Mouse (Mus musculus) hindbrain, embryonic 10.5 days (tissue): ENCODE results near the gene Styxl1. TPM values are rescaled to one million over a fixed set of nuclear protein-coding genes. Genes with fewer than 3 reads are reported as not detected.
A peak's percentile ranks its signal among the peaks of the same experiment; 100 is the strongest.

ENCODE experiments used
- DNase-seq: peaks from one replicate; pipeline ENCODE4 v3.0.0-alpha.2; 2017; ENCODE audit warnings: low spot score
- H3K27ac ChIP-seq: fragments of 300-500 bp; sonication (generic); 2 replicates; pipeline ENCODE4 v1.5.1; 2016; ENCODE audit warnings: mild to moderate bottlenecking, moderate library complexity
- H3K27me3 ChIP-seq: fragments of 300-500 bp; sonication (generic); 2 replicates; pipeline ENCODE4 v1.6.1; 2016; ENCODE audit warnings: mild to moderate bottlenecking; ENCODE audit not compliant: poor library complexity, insufficient read depth, severe bottlenecking
- H3K36me3 ChIP-seq: fragments of 300-500 bp; sonication (generic); 2 replicates; pipeline ENCODE4 v1.6.1; 2016; ENCODE audit warnings: mild to moderate bottlenecking, moderate library complexity
- H3K4me1 ChIP-seq: fragments of 300-500 bp; sonication (generic); replicated peaks from 2 replicates; pipeline ENCODE4 v1.6.1; 2016; ENCODE audit warnings: mild to moderate bottlenecking
- H3K4me3 ChIP-seq: fragments of 300-500 bp; sonication (generic); 2 replicates; pipeline ENCODE4 v1.5.1; 2016; ENCODE audit warnings: mild to moderate bottlenecking, moderate library complexity
- H3K9me3 ChIP-seq: fragments of 300-500 bp; sonication (generic); 2 replicates; pipeline ENCODE4 v1.6.1; 2016; ENCODE audit warnings: mild to moderate bottlenecking, moderate library complexity
- WGBS: fragments of 180-500 bp; shearing (Covaris S2); methylation state at CpG from one replicate; pipeline ENCODE4 v1.1.7; 2016; 5-methylcytosine and 5-hydroxymethylcytosine counted together
- polyA plus RNA-seq: library from polyadenylated mRNA; unstranded; fragments of >200 nt; fragmentation: Nextera tagmentation; extraction: Ambion mirVana; gene quantifications from 2 replicates; pipeline ENCODE4 v1.2.1, GENCODE M21; 2016

Gene Styxl1
- 0.24 and 0.43 TPM in 2 replicates for polyA plus RNA-seq

- Histone ChIP-seq H3K36me3 (peaks cover 29% of the 10 kb centered on the region), H3K9me3 (no peaks in the 10 kb centered on the region), H3K27ac (peak within 1 kb of the TSS; percentile 95), H3K4me3 (peak within 1 kb of the TSS; percentile 86), H3K4me1 (peaks cover 35% of the 10 kb centered on the region), H3K27me3 (no peaks in the 10 kb centered on the region)
- no peak for DNase-seq
- WGBS = under 1% methylated on average over 45 of the region's 45 CpGs
Observed at GRCm38 (mm10) chr5:135777796-135778470, at the start of gene Styxl1. Styxl1 (minus strand) TSS chr5:135778385.

DNA sequence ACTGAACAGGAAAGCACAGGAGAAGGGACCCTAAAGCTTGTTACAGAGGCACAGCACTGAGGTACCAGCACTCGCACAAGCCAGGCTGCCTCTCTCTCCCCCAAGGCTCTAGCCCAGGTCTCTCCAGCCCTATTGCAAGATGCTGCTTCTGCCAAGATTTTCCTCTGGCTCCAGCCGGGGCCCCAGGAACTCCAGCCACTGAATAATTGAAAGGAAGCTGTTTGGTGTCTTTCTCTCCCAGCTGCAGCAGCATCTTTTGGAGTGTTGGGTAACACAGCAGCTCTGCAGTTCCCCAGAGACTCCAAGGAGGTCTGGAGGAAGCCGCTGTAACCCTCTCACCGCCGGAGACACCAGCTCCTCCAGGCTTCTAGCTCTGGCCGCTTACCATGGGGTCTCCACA lies 48.0 kb upstream of the Styxl1 start:
- Histone ChIP-seq H3K36me3 (no peaks in the 10 kb centered on the region), H3K4me1 (peaks cover 35% of the 10 kb centered on the region), H3K27ac (peak overlapping the region; percentile 73), H3K9me3 (no peaks in the 10 kb centered on the region), H3K27me3 (no peaks in the 10 kb centered on the region), H3K4me3 (no peak overlapping the region)
- WGBS = 40% methylated on average over 6 of the region's 6 CpGs
- DNase-seq = no peak

DNA sequence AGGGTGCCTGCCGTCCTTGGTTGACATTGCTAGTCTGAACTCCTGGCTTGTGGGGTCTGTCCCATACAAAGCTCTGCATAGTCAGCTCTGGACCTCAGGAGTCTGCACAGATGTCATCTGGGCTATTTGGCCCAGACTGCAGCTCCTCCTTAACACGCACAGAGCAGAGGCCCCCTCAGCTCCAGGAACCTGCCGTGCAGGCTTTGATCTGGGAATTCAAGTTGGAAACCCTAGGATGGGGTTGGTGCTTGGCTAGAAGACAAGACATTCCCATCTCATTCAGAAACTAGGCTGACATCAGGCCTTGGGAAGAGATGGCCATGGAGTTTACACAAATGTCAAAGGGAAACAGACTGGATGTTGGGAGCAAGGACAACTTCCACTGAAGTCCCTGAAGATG lies 46.3 kb upstream of the Styxl1 start:
- H3K27ac ChIP-seq = no peak overlapping the region

DNA sequence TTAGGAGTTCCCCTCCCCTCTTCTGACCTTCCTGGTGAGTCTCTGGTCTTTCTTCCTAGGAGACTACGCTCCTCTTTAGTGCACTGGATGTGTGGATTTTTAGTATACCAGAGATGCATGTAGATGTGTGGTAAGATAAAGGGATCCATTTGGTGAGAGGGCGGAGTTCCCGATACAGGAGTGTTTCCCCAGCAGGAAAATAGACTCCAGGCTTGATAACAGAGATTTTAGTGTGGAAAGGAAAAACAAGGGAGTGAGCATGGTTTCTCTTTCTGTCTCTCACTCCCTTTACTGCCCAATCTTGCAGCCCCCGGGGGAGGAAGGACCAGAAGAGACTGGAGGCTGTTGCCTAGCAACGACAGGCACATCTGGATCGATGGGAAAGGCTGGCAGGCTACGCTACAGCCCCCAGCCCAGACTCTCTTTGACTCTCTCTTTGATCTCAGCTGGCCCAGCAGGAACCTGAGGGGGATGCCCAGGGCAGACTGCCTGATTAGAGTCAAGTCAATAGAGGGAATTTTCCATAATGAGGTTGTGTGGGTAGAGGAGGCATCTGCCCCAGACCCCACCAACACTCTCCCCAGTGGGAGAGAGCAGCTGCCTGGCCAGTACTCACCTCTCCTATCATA lies 44.2 kb upstream of the Styxl1 start:
- Histone ChIP-seq H3K4me1 (peaks cover 35% of the 10 kb centered on the region), H3K9me3 (no peaks in the 10 kb centered on the region), H3K27ac (peak overlapping the region; percentile 64), H3K36me3 (no peaks in the 10 kb centered on the region), H3K27me3 (peaks cover 9% of the 10 kb centered on the region), H3K4me3 (no peak overlapping the region)
- DNase-seq = peak; percentile 47
- WGBS = 18% methylated on average over 7 of the region's 7 CpGs

More for the DNA sequence above, 46.3 kb upstream of the Styxl1 start:
- peaks cover 35% of the 10 kb centered on the region for H3K4me1 ChIP-seq
- H3K9me3 ChIP-seq = no peaks in the 10 kb centered on the region
- H3K27me3 ChIP-seq = peaks cover 4% of the 10 kb centered on the region; the same call in 1 of the 2 replicates
- no peaks in the 10 kb centered on the region for H3K36me3 ChIP-seq
- no peak overlapping the region for H3K4me3 ChIP-seq
- DNase-seq = no peak
- WGBS = 57% methylated on average over 3 of the region's 3 CpGs

GRCm38 (mm10) chr5:135818491-135818890 lies 40.3 kb upstream of the Styxl1 start:
- Histone ChIP-seq H3K27me3 (peaks cover 9% of the 10 kb centered on the region), H3K36me3 (no peaks in the 10 kb centered on the region), H3K27ac (no peak overlapping the region), H3K9me3 (no peaks in the 10 kb centered on the region), H3K4me3 (no peak overlapping the region), H3K4me1 (peaks cover 20% of the 10 kb centered on the region)
- DNase-seq = no peak
- WGBS = 46% methylated on average over 7 of the region's 7 CpGs

GRCm38 (mm10) chr5:135812991-135813390 lies 34.8 kb upstream of the Styxl1 start:
- H3K27ac ChIP-seq = no peak overlapping the region
- no peaks in the 10 kb centered on the region for H3K9me3 ChIP-seq
- no peaks in the 10 kb centered on the region for H3K36me3 ChIP-seq
- peaks cover 6% of the 10 kb centered on the region; the same call in 1 of the 2 replicates for H3K4me1 ChIP-seq
- H3K4me3 ChIP-seq = no peak overlapping the region
- DNase-seq = no peak
- no peaks in the 10 kb centered on the region for H3K27me3 ChIP-seq
- 76% methylated on average over 5 of the region's 5 CpGs for WGBS

DNA sequence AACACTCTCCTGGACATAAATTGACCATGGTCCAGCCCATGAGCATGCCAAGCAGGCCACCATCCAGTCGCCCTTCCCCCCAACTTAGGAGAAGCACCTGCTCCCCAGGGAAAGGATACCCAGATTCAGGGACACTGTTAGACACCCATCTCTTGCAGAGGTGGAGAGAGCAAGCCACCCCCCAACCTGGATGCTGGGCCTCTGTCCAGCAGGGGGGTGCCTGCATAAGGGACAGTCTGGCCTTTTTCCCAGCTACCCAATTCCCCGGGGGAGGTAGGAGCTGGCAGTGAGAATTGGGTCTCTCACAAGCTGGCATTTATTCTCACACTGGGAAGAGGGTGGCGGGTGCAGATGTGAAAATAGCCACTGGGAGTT lies 29.1 kb upstream of the Styxl1 start:
- no peaks in the 10 kb centered on the region for H3K9me3 ChIP-seq
- H3K36me3 ChIP-seq = no peaks in the 10 kb centered on the region
- H3K4me3 ChIP-seq = peak overlapping the region; percentile 56
- peaks cover 20% of the 10 kb centered on the region for H3K4me1 ChIP-seq
- H3K27ac ChIP-seq = peak overlapping the region; percentile 86
- 45% methylated on average over 3 of the region's 3 CpGs for WGBS
- DNase-seq = no peak
- no peaks in the 10 kb centered on the region for H3K27me3 ChIP-seq

GRCm38 (mm10) chr5:135806555-135807262 lies 28.5 kb upstream of the Styxl1 start, which contains the start of gene Srrm3:
Srrm3 (plus strand) TSS chr5:135806890.
- H3K27ac ChIP-seq = peak within 1 kb of the TSS; percentile 86
- no peaks in the 10 kb centered on the region for H3K27me3 ChIP-seq
- peak; percentile 90 for DNase-seq
- H3K4me3 ChIP-seq = peak within 1 kb of the TSS; percentile 56
- 5% methylated on average over 29 of the region's 29 CpGs for WGBS
- no peaks in the 10 kb centered on the region for H3K36me3 ChIP-seq
- H3K9me3 ChIP-seq = no peaks in the 10 kb centered on the region
- H3K4me1 ChIP-seq = peaks cover 25% of the 10 kb centered on the region

GRCm38 (mm10) chr5:135804735-135805134 lies 26.6 kb upstream of the Styxl1 start:
- peak overlapping the region; percentile 35; the same call in 1 of the 2 replicates for H3K27ac ChIP-seq
- no peaks in the 10 kb centered on the region for H3K9me3 ChIP-seq
- H3K4me1 ChIP-seq = peaks cover 41% of the 10 kb centered on the region
- no peaks in the 10 kb centered on the region for H3K36me3 ChIP-seq
- no peak for DNase-seq
- 64% methylated on average over 2 of the region's 2 CpGs for WGBS
- no peak overlapping the region for H3K4me3 ChIP-seq
- 0 out of 2 replicates have a peak, but pooled peaks cover 4% of the 10 kb centered on the region for H3K27me3 ChIP-seq

DNA sequence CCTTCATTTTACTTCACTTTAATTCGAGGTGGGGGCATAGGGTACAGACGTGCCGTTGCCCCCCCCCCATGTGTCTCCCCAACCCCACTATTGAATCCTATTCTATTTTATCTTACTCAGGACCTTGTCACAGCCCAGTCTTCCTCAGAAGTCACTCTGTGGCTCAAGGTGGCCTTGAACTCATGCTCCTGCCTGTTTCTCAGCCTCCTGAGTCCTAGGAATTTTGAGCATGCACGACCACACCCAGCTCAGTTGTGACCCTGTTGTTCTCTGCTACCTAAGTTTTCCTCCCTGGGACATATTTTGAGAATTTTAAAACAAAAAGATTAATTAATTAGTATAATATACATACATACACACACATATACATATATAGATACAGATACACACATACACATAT lies 25.5 kb upstream of the Styxl1 start:
- WGBS = 87% methylated on average over 4 of the region's 4 CpGs
- H3K27me3 ChIP-seq = 0 out of 2 replicates have a peak, but pooled peaks cover 4% of the 10 kb centered on the region

GRCm38 (mm10) chr5:135803135-135803534 lies 24.9 kb upstream of the Styxl1 start:
- 69% methylated on average over 4 of the region's 4 CpGs for WGBS
- Histone ChIP-seq H3K4me3 (no peak overlapping the region), H3K27me3 (0 out of 2 replicates have a peak, but pooled peaks cover 4% of the 10 kb centered on the region), H3K4me1 (peaks cover 41% of the 10 kb centered on the region), H3K27ac (no peak overlapping the region), H3K36me3 (no peaks in the 10 kb centered on the region), H3K9me3 (no peaks in the 10 kb centered on the region)
- no peak for DNase-seq

More for the DNA sequence above, 25.5 kb upstream of the Styxl1 start:
- Histone ChIP-seq H3K36me3 (no peaks in the 10 kb centered on the region), H3K4me1 (peaks cover 41% of the 10 kb centered on the region), H3K9me3 (no peaks in the 10 kb centered on the region), H3K4me3 (no peak overlapping the region), H3K27ac (no peak overlapping the region)
- DNase-seq = no peak

GRCm38 (mm10) chr5:135802641-135803040 lies 24.5 kb upstream of the Styxl1 start:
- no peaks in the 10 kb centered on the region for H3K9me3 ChIP-seq
- no peak overlapping the region for H3K4me3 ChIP-seq
- 0 out of 2 replicates have a peak, but pooled peaks cover 4% of the 10 kb centered on the region for H3K27me3 ChIP-seq
- H3K36me3 ChIP-seq = no peaks in the 10 kb centered on the region
- H3K27ac ChIP-seq = no peak overlapping the region
- H3K4me1 ChIP-seq = peaks cover 41% of the 10 kb centered on the region
- 90% methylated on average over 8 of the region's 8 CpGs for WGBS
- no peak for DNase-seq
